Mouse (Mus musculus) ES-E14 (cell line): ENCODE measurements around the gene Slit1.

Experiments
- CHD2 ChIP-seq: IDR thresholded peaks from 2 replicates; pipeline ENCODE4 v1.6.1; 2014; ENCODE audit warnings: mild to moderate bottlenecking, low read depth, low read length, inconsistent platforms
- HCFC1 ChIP-seq: IDR thresholded peaks from 2 replicates; pipeline ENCODE4 v1.6.1; 2012; ENCODE audit warnings: low read length, inconsistent platforms, borderline replicate concordance; ENCODE audit not compliant: insufficient read depth
- MAFK ChIP-seq: IDR thresholded peaks from 2 replicates; pipeline ENCODE4 v1.6.1; 2014; ENCODE audit warnings: mild to moderate bottlenecking, low read depth, low read length, inconsistent platforms; ENCODE audit not compliant: insufficient read depth
- ZC3H11A ChIP-seq: IDR thresholded peaks from 2 replicates; pipeline ENCODE4 v1.6.1; 2012; ENCODE audit warnings: low read depth, mild to moderate bottlenecking, inconsistent platforms, low read length, borderline replicate concordance
- ZNF384 ChIP-seq: IDR thresholded peaks from 2 replicates; pipeline ENCODE4 v1.6.1; 2012; ENCODE audit warnings: low read depth, low read length, inconsistent platforms

DNA sequence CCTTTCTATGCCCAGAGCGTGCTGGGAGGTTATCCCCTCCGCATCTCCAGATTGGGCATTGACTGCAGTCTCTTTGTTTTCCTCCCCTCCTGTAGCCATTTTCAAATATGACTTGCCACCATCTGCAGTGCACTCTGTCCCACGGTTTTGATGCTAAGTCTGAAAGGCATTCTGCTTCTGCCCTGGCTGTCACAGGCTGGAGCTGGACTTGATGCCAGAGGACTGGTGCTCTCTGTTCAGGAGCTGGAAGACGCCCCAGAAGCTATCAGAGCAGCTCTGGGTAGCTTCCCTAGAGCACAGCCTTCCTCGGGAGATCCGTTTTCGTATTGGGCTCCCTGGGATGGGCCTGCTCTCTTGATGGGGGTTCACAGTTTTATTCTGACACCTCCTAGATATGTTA is 154.4 kb downstream of the Slit1 start:
- no peak for TF ChIP-seq ZC3H11A
- TF ChIP-seq HCFC1: no peak
- TF ChIP-seq MAFK: no peak
- TF ChIP-seq ZNF384: no peak
- no peak for TF ChIP-seq CHD2
